Mouse (Mus musculus) c-Kit-negative CD71-positive TER-119-positive erythroid progenitor cells, embryonic 14.5 days (primary cell): ENCODE data around the gene Krtap9-3.
"Not testable (repeated sequence)": the region's sequence is repeated elsewhere in the genome, so short reads cannot be mapped to it uniquely, and the experiment has no call there.

Experiments used
- DNase-seq: peaks from one replicate; pipeline ENCODE4 v3.0.0-alpha.2; 2013; ENCODE audit warnings: low read depth, low spot score

The Krtap9-3 gene

GRCm38 (mm10) chr11:99597742-99598141, at the start of gene Krtap9-3:
Krtap9-3 (minus strand) TSS chr11:99598105.
- not testable (repeated sequence) for DNase-seq

- DNase-seq, result no peak
Observed at GRCm38 (mm10) chr11:99646444-99646843, 48.5 kb upstream of the Krtap9-3 start.

- DNase-seq, result no peak
Observed at GRCm38 (mm10) chr11:99644351-99644750, 46.4 kb upstream of the Krtap9-3 start.

GRCm38 (mm10) chr11:99643635-99644139, 45.8 kb upstream of the Krtap9-3 start, which contains the start of gene Krtap4-7:
Krtap4-7 (minus strand) TSS chr11:99644089.
- not testable (repeated sequence) for DNase-seq

GRCm38 (mm10) chr11:99640926-99641325, 43.0 kb upstream of the Krtap9-3 start:
- DNase-seq, result no peak

- no peak for DNase-seq
Observed at GRCm38 (mm10) chr11:99637086-99637485, 39.2 kb upstream of the Krtap9-3 start.

GRCm38 (mm10) chr11:99634653-99635134, 36.8 kb upstream of the Krtap9-3 start, which contains the start of gene Krtap4-2:
Krtap4-2 (minus strand) TSS chr11:99635084.
- DNase-seq, result no peak

- no peak for DNase-seq
Observed at GRCm38 (mm10) chr11:99633293-99633692, 35.4 kb upstream of the Krtap9-3 start.

GRCm38 (mm10) chr11:99630890-99631289, 33.0 kb upstream of the Krtap9-3 start:
- no peak for DNase-seq

GRCm38 (mm10) chr11:99628138-99628537, 30.2 kb upstream of the Krtap9-3 start, which contains the start of gene Krtap4-1:
Krtap4-1 (minus strand) TSS chr11:99628238.
- no peak for DNase-seq

- no peak for DNase-seq
Observed at GRCm38 (mm10) chr11:99620335-99620734, 22.4 kb upstream of the Krtap9-3 start, which contains the start of gene Gm11562. Gm11562 (minus strand) TSS chr11:99620435.

- no peak for DNase-seq
Observed at GRCm38 (mm10) chr11:99614796-99615363, 17.0 kb upstream of the Krtap9-3 start, which contains the start of gene Krtap2-4. Krtap2-4 (minus strand) TSS chr11:99614846.

GRCm38 (mm10) chr11:99610089-99610488, 12.2 kb upstream of the Krtap9-3 start, which contains the start of gene Gm11937:
Gm11937 (minus strand) TSS chr11:99610189.
- not testable (repeated sequence) for DNase-seq

- DNase-seq, result no peak
Observed at GRCm38 (mm10) chr11:99609126-99609525, 11.2 kb upstream of the Krtap9-3 start.

GRCm38 (mm10) chr11:99603208-99603607, 5.3 kb upstream of the Krtap9-3 start, which contains the start of gene Gm11938:
Gm11938 (minus strand) TSS chr11:99603308.
- DNase-seq, result not testable (repeated sequence)

GRCm38 (mm10) chr11:99590981-99591380, 6.9 kb downstream of the Krtap9-3 start, which contains the start of gene Krtap1-3:
Krtap1-3 (minus strand) TSS chr11:99591339.
- no peak for DNase-seq

GRCm38 (mm10) chr11:99585096-99585495, 12.8 kb downstream of the Krtap9-3 start:
- no peak for DNase-seq

- no peak for DNase-seq
Observed at GRCm38 (mm10) chr11:99583245-99583704, 14.6 kb downstream of the Krtap9-3 start, which contains the start of gene Krtap1-4. Krtap1-4 (minus strand) TSS chr11:99583654.

GRCm38 (mm10) chr11:99581564-99581963, 16.3 kb downstream of the Krtap9-3 start:
- DNase-seq, result no peak

GRCm38 (mm10) chr11:99581051-99581450, 16.9 kb downstream of the Krtap9-3 start:
- DNase-seq, result no peak

GRCm38 (mm10) chr11:99580636-99581035, 17.3 kb downstream of the Krtap9-3 start, which contains the start of gene Krtap1-5:
Krtap1-5 (minus strand) TSS chr11:99581016.
- DNase-seq, result no peak

- no peak for DNase-seq
Observed at GRCm38 (mm10) chr11:99574106-99574505, 23.8 kb downstream of the Krtap9-3 start.
